Mouse (Mus musculus): Measurements from ENCODE around the gene Hdgfl2. TPM values are rescaled to one million over a fixed set of nuclear protein-coding genes. Genes with fewer than 3 reads are reported as not detected.
A peak's percentile ranks its signal among the peaks of the same experiment; 100 is the strongest.

Hdgfl2 gene
- polyA plus RNA-seq (2014; fragmentation: Nextera tagmentation; extraction: Ambion mirVana) = 144 and 151 TPM in 2 replicates

DNA sequence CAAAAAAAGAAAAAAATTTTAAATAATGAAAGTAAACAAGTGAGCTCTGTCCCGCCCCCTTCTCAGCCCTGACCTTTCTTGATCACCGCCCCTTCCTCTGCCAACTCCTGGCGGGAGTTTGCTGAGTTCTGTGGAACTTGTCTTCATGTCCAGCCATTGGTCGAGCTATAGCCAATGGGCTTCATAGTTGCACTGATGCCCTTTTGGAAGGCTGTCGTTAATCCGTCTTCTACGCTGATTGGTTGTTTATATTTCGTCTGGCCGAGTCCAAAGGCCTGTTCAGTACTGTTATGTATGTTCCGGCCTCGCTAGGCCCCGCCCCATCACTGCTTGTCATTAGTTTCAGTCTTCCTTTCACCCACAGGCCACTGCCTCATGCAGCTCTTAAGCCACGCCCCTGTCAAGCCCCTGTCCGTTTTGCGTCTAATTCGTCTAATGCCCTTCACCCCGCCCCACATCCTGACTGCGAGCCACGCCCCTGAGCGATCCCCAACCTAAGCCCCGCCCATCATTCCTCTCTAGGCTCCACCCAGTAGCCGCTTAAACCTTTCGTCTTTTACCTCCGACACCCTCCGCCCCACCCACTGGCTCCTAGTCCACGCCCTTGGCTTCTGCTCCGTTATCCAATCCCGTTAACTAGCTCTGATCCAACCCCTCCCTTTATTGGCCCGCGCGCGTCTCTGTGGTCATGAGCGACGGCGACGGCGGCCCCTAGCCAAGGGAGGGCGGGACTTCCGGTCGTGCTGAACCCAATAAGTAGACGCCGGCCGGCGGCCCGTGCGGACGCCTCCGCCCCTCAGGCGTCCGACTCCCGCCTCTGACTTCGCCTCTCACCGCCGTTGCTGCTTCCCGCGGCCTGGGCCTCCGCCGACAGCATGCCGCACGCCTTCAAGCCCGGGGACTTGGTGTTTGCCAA, at the start of gene Hdgfl2:
Gene Hdgfl2 (plus strand): TSS at position 755 of the 916 bp plus-strand sequence.
- Histone ChIP-seq H3K4me2 (ENCODE audit: low read depth, severe bottlenecking) (peak within 1 kb of the TSS; percentile 99), H3K4me3 (ENCODE audit: low read depth, low read length) (peak within 1 kb of the TSS; percentile 80), H3K9ac (ENCODE audit: low read length) (peak within 1 kb of the TSS; percentile 67), H3K27ac (replicated peaks; ENCODE audit: low read depth, low read length) (0 out of 2 replicates have a peak within 1 kb of the TSS, but pooled peaks have one; percentile 12), H3K36me3 (ENCODE audit: control insufficient read depth, insufficient read depth, low read length) (peaks cover 3% of the 10 kb centered on the region; the same call in 1 of the 2 replicates), H3K9me3 (ENCODE audit: control insufficient read depth, low read length) (no peaks in the 10 kb centered on the region), H3K4me1 (ENCODE audit: control insufficient read depth, insufficient read depth, low read length) (peaks cover 11% of the 10 kb centered on the region), H3K27me3 (ENCODE audit: control insufficient read depth, insufficient read depth, low read length) (no peaks in the 10 kb centered on the region)
- DNase-seq (ENCODE audit: low spot score) (peak; percentile 99), ATAC-seq (ENCODE audit: insufficient number of reproducible peaks, low FRiP score, low TSS enrichment, low read depth) (peak; percentile 93)
- WGBS = under 1% methylated on average over 61 of the region's 61 CpGs

DNA sequence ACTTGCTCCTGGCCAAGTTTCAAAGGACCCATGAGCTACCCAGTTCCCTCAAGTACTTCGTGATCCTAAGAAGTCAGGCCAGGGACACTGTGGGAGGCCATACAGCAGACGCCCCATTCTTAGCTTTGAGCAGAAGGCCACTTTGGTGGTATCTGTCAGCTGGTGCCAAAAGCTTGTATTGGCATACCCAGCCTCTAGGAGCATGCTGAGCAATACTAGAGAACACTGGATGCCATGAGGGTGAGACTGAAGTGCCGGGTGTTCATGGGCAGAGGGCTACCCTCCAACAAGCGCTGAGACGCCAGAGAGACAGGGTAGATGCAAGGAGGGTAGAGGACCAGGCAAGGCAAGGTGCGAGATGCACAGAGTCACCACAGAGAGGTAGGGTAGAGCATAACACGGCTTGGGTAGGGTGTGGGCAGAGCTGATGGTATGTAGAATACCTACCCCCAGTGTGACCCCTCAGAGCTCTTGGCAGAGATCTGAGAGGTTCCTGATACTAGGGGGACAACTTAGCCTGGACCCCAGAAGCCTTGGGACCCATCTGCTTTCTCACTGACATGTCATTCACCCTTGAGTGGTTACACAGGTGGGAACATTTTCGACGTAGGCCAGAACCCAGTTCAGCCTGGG, 49.1 kb upstream of the Hdgfl2 start:
- DNase-seq (ENCODE audit: low spot score) (no peak), ATAC-seq (ENCODE audit: insufficient number of reproducible peaks, low FRiP score, low TSS enrichment, low read depth) (no peak)
- Histone ChIP-seq H3K4me3 (ENCODE audit: low read depth, low read length) (no peak overlapping the region), H3K27ac (replicated peaks; ENCODE audit: low read depth, low read length) (no peak overlapping the region), H3K36me3 (ENCODE audit: control insufficient read depth, insufficient read depth, low read length) (peaks cover 14% of the 10 kb centered on the region), H3K9me3 (ENCODE audit: control insufficient read depth, low read length) (no peaks in the 10 kb centered on the region), H3K9ac (ENCODE audit: low read length) (no peak overlapping the region), H3K27me3 (ENCODE audit: control insufficient read depth, insufficient read depth, low read length) (no peaks in the 10 kb centered on the region), H3K4me2 (ENCODE audit: low read depth, severe bottlenecking) (no peak overlapping the region), H3K4me1 (ENCODE audit: control insufficient read depth, insufficient read depth, low read length) (peaks cover 5% of the 10 kb centered on the region; the same call in 1 of the 2 replicates)
- WGBS = 90% methylated on average over 9 of the region's 9 CpGs

DNA sequence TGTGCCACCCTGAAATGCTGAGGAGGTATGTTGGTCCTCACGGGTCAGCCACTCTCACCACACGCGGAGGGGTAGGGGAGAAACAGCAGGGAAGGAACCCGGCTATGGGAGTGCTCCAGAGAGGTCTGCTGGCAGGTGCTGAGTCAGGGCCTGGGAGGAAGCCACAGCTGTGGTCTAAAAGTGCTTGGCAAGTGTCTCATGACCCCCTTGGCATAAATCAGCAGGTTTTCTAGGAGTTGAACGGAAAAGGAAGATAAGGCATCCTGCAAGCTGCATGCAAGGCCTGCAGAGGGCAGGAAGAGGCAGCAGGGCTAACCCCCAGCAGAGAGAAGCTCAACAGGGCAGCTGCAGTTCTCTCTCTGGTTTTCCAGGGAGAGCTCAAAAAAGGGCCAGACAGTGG, 48.5 kb upstream of the Hdgfl2 start:
- no peak for DNase-seq (ENCODE audit: low spot score)
- H3K27ac ChIP-seq (replicated peaks; ENCODE audit: low read depth, low read length) = no peak overlapping the region
- WGBS = 64% methylated on average over 5 of the region's 5 CpGs
- no peak overlapping the region for H3K4me2 ChIP-seq (ENCODE audit: low read depth, severe bottlenecking)
- H3K9me3 ChIP-seq (ENCODE audit: control insufficient read depth, low read length) = no peaks in the 10 kb centered on the region
- peaks cover 8% of the 10 kb centered on the region; the same call in 1 of the 2 replicates for H3K4me1 ChIP-seq (ENCODE audit: control insufficient read depth, insufficient read depth, low read length)
- H3K9ac ChIP-seq (ENCODE audit: low read length) = no peak overlapping the region
- peaks cover 14% of the 10 kb centered on the region for H3K36me3 ChIP-seq (ENCODE audit: control insufficient read depth, insufficient read depth, low read length)
- no peak overlapping the region for H3K4me3 ChIP-seq (ENCODE audit: low read depth, low read length)
- no peak for ATAC-seq (ENCODE audit: insufficient number of reproducible peaks, low FRiP score, low TSS enrichment, low read depth)
- no peaks in the 10 kb centered on the region for H3K27me3 ChIP-seq (ENCODE audit: control insufficient read depth, insufficient read depth, low read length)

DNA sequence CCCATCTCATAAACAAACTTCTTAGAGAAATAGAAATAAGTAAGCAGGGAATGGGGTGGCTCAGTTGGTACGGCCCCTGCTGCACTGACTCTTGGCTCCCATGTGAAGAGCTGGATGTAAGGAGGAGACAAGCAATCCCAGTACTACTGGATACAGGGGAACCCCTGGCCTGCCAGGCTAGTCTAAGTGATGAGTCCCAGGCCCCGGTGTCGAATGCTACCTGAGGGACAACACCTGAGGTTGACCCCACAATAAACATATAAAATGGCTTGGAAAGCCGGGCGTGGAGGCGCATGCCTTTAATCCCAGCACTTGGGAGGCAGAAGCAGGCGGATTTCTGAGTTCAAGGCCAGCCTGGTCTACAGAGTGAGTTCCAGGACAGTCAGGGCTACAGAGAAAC, 48.0 kb upstream of the Hdgfl2 start:
- no peak for DNase-seq (ENCODE audit: low spot score)
- Histone ChIP-seq H3K9ac (ENCODE audit: low read length) (no peak overlapping the region), H3K27ac (replicated peaks; ENCODE audit: low read depth, low read length) (no peak overlapping the region), H3K27me3 (ENCODE audit: control insufficient read depth, insufficient read depth, low read length) (no peaks in the 10 kb centered on the region), H3K9me3 (ENCODE audit: control insufficient read depth, low read length) (no peaks in the 10 kb centered on the region), H3K4me2 (ENCODE audit: low read depth, severe bottlenecking) (no peak overlapping the region), H3K4me1 (ENCODE audit: control insufficient read depth, insufficient read depth, low read length) (peaks cover 8% of the 10 kb centered on the region; the same call in 1 of the 2 replicates), H3K36me3 (ENCODE audit: control insufficient read depth, insufficient read depth, low read length) (peaks cover 14% of the 10 kb centered on the region), H3K4me3 (ENCODE audit: low read depth, low read length) (no peak overlapping the region)
- ATAC-seq (ENCODE audit: insufficient number of reproducible peaks, low FRiP score, low TSS enrichment, low read depth) = no peak
- WGBS = 89% methylated on average over 7 of the region's 7 CpGs

DNA sequence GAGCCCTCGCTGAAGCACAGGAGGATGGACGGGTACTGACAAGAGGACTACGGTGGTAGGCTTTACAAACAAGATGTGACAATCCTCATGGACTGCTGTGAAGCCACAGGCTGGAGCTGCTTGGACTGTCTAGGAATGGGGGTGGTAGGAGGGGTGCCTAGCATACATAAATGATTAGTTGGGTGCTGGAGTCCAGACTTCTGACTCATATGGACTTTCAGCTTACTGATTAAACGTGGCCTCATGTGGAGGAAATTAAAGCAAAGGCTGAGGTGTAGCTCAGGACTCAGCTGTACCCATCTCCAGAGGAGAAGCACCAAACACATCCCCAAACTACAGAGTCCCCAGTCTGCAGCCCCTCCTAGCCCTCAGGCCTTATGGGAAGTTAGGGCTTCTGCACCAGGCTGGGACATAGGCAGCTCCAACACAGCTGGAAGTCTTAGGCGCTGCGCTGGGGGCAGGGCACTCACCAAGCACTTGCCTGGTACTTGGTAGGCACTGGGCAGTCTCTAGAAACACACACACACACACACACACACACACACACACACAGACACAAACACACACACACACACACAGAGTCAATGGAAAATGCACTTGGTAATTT, 47.2 kb upstream of the Hdgfl2 start:
- ATAC-seq (ENCODE audit: insufficient number of reproducible peaks, low FRiP score, low TSS enrichment, low read depth) (no peak), DNase-seq (ENCODE audit: low spot score) (no peak)
- no peak overlapping the region for H3K27ac ChIP-seq (replicated peaks; ENCODE audit: low read depth, low read length)
- peaks cover 8% of the 10 kb centered on the region; the same call in 1 of the 2 replicates for H3K4me1 ChIP-seq (ENCODE audit: control insufficient read depth, insufficient read depth, low read length)
- no peaks in the 10 kb centered on the region for H3K27me3 ChIP-seq (ENCODE audit: control insufficient read depth, insufficient read depth, low read length)
- no peak overlapping the region for H3K4me2 ChIP-seq (ENCODE audit: low read depth, severe bottlenecking)
- H3K9me3 ChIP-seq (ENCODE audit: control insufficient read depth, low read length) = no peaks in the 10 kb centered on the region
- H3K9ac ChIP-seq (ENCODE audit: low read length) = no peak overlapping the region
- H3K36me3 ChIP-seq (ENCODE audit: control insufficient read depth, insufficient read depth, low read length) = peaks cover 14% of the 10 kb centered on the region
- WGBS = 77% methylated on average over 6 of the region's 6 CpGs
- H3K4me3 ChIP-seq (ENCODE audit: low read depth, low read length) = no peak overlapping the region

DNA sequence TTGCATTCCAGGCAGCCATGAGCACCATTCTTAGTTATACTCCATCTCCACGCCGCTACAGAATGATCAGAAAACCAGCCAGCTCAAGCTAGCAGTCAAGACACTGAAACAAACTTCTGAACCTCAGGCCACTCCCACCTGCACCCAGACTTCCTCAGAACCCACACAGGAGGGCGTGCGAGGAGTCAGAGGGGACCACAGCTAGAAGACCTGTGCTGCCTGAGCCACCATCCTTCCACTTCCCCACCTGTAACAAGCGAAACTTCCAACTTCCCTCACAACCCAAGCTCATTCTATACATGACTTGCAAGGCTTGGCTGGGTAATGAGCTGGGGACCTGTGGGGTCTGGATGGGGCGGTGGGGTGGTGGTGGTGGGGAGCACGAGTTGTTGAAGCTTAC, 46.6 kb upstream of the Hdgfl2 start:
- no peak for DNase-seq (ENCODE audit: low spot score)
- Histone ChIP-seq H3K36me3 (ENCODE audit: control insufficient read depth, insufficient read depth, low read length) (peaks cover 14% of the 10 kb centered on the region), H3K4me1 (ENCODE audit: control insufficient read depth, insufficient read depth, low read length) (peaks cover 8% of the 10 kb centered on the region; the same call in 1 of the 2 replicates), H3K27ac (replicated peaks; ENCODE audit: low read depth, low read length) (no peak overlapping the region), H3K4me2 (ENCODE audit: low read depth, severe bottlenecking) (no peak overlapping the region), H3K9ac (ENCODE audit: low read length) (no peak overlapping the region), H3K9me3 (ENCODE audit: control insufficient read depth, low read length) (no peaks in the 10 kb centered on the region), H3K4me3 (ENCODE audit: low read depth, low read length) (no peak overlapping the region), H3K27me3 (ENCODE audit: control insufficient read depth, insufficient read depth, low read length) (no peaks in the 10 kb centered on the region)
- 79% methylated on average over 7 of the region's 7 CpGs for WGBS
- no peak for ATAC-seq (ENCODE audit: insufficient number of reproducible peaks, low FRiP score, low TSS enrichment, low read depth)

DNA sequence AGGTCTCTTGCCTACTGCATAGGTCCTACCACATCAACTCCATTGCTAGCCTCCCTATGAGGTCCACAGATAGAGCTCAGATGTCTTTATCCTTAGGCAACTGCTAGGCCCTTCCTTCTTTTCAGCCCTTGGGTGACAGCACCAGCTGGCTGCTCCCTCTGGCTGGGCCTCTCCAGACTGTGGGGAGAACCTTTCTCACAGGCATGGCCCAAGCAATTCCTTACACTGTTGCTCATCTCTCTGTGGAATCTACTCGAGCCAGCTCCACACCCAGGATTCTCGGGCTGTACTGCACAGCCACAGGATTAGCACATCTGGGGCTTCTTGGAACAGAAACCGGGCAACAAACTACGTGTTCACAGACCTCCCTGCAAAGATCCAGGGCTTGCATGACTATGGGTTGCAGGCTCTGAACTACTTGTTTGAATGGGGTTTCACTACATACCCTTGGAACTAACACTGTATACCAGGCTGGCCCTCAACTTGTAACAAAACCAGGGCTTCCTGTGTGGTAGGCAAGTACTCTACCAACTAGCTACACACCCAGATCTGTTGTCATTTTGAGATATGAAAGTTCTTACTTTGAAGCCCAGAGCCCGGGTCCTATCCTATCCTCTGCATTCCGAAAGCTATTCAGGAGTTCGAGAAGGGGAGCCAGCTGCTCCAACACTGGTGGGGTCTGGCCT, 45.3 kb upstream of the Hdgfl2 start:
- Histone ChIP-seq H3K9me3 (ENCODE audit: control insufficient read depth, low read length) (no peaks in the 10 kb centered on the region), H3K9ac (ENCODE audit: low read length) (no peak overlapping the region), H3K27me3 (ENCODE audit: control insufficient read depth, insufficient read depth, low read length) (no peaks in the 10 kb centered on the region), H3K27ac (replicated peaks; ENCODE audit: low read depth, low read length) (no peak overlapping the region), H3K4me3 (ENCODE audit: low read depth, low read length) (no peak overlapping the region), H3K36me3 (ENCODE audit: control insufficient read depth, insufficient read depth, low read length) (peaks cover 14% of the 10 kb centered on the region), H3K4me1 (ENCODE audit: control insufficient read depth, insufficient read depth, low read length) (peaks cover 8% of the 10 kb centered on the region; the same call in 1 of the 2 replicates), H3K4me2 (ENCODE audit: low read depth, severe bottlenecking) (no peak overlapping the region)
- ATAC-seq (ENCODE audit: insufficient number of reproducible peaks, low FRiP score, low TSS enrichment, low read depth) (no peak), DNase-seq (ENCODE audit: low spot score) (no peak)
- 91% methylated on average over 7 of the region's 7 CpGs for WGBS

DNA sequence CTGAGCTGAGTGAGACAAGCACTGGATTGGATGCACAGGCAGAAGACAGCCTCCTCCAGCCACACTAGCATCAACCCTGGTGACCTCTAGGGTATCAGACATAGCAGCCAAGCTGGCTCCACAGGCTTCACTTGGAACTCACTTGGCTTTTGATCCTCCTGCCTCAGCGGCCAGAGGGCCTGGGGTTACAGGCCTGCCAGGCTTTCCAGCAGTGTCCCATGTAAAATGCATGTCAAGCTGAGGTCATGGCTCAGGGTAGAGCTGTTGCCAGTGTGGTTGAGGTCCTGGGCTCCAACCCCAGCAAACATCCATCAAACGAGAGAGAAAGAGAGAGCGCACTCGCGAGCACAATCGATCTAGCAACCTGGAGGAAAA, 44.7 kb upstream of the Hdgfl2 start:
- Histone ChIP-seq H3K27me3 (ENCODE audit: control insufficient read depth, insufficient read depth, low read length) (no peaks in the 10 kb centered on the region), H3K4me3 (ENCODE audit: low read depth, low read length) (no peak overlapping the region), H3K27ac (replicated peaks; ENCODE audit: low read depth, low read length) (no peak overlapping the region), H3K36me3 (ENCODE audit: control insufficient read depth, insufficient read depth, low read length) (peaks cover 10% of the 10 kb centered on the region), H3K9me3 (ENCODE audit: control insufficient read depth, low read length) (no peaks in the 10 kb centered on the region), H3K9ac (ENCODE audit: low read length) (no peak overlapping the region), H3K4me2 (ENCODE audit: low read depth, severe bottlenecking) (no peak overlapping the region), H3K4me1 (ENCODE audit: control insufficient read depth, insufficient read depth, low read length) (peaks cover 8% of the 10 kb centered on the region; the same call in 1 of the 2 replicates)
- WGBS = 81% methylated on average over 6 of the region's 6 CpGs
- no peak for ATAC-seq (ENCODE audit: insufficient number of reproducible peaks, low FRiP score, low TSS enrichment, low read depth)
- no peak for DNase-seq (ENCODE audit: low spot score)
